Mouse (Mus musculus): ENCODE data around the gene Qtrt1. TPM values are rescaled to one million over a fixed set of nuclear protein-coding genes. Genes with fewer than 3 reads are reported as not detected.
"Not testable (repeated sequence)": the region's sequence is repeated elsewhere in the genome, so short reads cannot be mapped to it uniquely, and the experiment has no call there.

The Qtrt1 gene
- polyA plus RNA-seq, 1 experiment from 2014 or later = 24.3 TPM

DNA sequence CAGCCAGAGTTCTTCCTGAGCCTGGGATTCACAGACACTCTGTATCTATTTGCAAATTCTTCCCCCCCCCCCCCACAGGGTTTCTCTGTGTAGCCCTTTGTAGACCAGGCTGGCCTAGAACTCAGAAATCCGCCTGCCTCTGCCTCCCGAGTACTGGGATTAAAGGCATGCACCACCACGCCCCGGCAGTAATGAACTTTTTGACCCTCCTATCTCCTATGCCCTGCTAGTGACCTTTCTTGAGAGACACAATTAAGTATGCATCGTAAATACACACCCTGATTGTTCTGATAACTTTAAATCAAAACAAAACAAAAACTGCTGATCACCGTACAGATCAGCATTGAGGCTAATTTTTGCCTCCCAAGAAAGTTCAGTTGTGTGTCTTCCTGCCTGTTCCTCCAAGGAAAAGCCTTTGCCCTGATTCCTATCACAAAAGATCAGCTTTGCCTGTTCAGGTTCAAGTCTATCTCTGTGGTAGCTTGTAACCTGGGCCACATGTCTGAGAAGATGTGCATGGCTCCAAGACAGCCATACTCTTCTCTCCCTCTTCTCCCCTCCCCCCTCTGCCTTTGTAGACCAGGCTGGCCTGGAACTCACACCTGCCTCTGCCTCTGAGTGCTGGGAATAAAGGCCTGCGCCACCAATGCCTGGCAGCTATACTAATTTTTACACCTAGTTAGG is 44.8 kb downstream of the Qtrt1 start:
- Histone ChIP-seq H3K4me3 (ENCODE audit: control insufficient read depth in 1 of 2, insufficient read depth in 1 of 2, low read depth in 1 of 2, low read length in 2 of 2) (no peak overlapping the region), H3K4me1 (ENCODE audit: control insufficient read depth in 2 of 2, insufficient read depth in 2 of 2, low read length in 2 of 2) (peaks cover 13 to 30% of the 10 kb centered on the region in 2 experiments), H3K9me3 (ENCODE audit: control insufficient read depth, low read length) (no peaks in the 10 kb centered on the region), H3K4me2 (ENCODE audit: low read length) (no peak overlapping the region), H3K27me3 (ENCODE audit: control insufficient read depth, insufficient read depth, low read length) (no peaks in the 10 kb centered on the region), H3K27ac (replicated peaks in 1 of 2; ENCODE audit: control insufficient read depth in 1 of 2, insufficient read depth in 1 of 2, low read depth in 2 of 2, low read length in 2 of 2) (no peak overlapping the region), H3K9ac (ENCODE audit: low read length) (no peak overlapping the region), H3K36me3 (ENCODE audit: control insufficient read depth, insufficient read depth, low read length) (peaks cover 9% of the 10 kb centered on the region; the same call in 1 of the 2 replicates)
- 88% methylated on average over 7 of the region's 7 CpGs for WGBS
- ATAC-seq (ENCODE audit: insufficient number of reproducible peaks, insufficient read depth, low FRiP score, low read depth) = no peak

DNA sequence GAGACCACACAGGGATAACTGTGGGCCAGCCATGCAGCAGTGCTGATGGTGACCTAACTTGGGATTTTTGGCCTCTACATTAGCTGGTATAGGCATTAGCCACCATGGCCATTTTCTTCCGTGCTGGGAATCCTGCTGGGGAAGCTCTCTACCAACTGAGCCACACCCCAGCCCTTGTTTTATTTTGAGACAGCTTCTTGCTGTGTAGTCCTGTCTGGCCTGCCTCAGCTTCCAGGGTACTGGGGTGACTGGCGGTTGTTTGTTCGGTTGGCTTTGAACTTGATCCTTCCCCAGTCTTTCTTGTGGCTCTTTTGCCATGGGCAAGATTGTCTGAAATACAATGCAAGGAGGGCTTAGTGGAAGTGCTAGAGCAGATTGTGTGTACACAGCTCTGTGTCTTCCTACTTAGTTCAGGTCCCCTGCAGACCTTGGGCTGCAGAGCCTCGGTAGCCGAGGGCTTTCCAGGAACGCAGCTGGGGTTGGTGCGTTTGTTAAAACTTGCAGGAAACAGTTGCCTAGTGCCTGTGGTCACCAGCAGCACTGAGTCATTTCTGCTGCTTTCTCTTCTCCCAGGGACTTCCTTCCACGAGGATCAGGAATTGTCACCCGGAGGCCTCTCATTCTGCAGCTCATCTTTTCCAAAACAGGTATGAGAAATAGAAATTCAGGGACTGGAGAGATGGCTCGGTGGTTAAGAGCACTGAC is 45.4 kb downstream of the Qtrt1 start:
- Histone ChIP-seq H3K27me3 (ENCODE audit: control insufficient read depth, insufficient read depth, low read length) (no peaks in the 10 kb centered on the region), H3K4me1 (ENCODE audit: control insufficient read depth in 2 of 2, insufficient read depth in 2 of 2, low read length in 2 of 2) (peaks cover 9 to 27% of the 10 kb centered on the region in 2 experiments), H3K36me3 (ENCODE audit: control insufficient read depth, insufficient read depth, low read length) (peaks cover 11% of the 10 kb centered on the region; the same call in 1 of the 2 replicates), H3K4me3 (ENCODE audit: control insufficient read depth in 1 of 2, insufficient read depth in 1 of 2, low read depth in 1 of 2, low read length in 2 of 2) (no peak overlapping the region), H3K9ac (ENCODE audit: low read length) (no peak overlapping the region), H3K9me3 (ENCODE audit: control insufficient read depth, low read length) (no peaks in the 10 kb centered on the region), H3K27ac (replicated peaks in 1 of 2; ENCODE audit: control insufficient read depth in 1 of 2, insufficient read depth in 1 of 2, low read depth in 2 of 2, low read length in 2 of 2) (no peak overlapping the region), H3K4me2 (ENCODE audit: low read length) (no peak overlapping the region)
- ATAC-seq (ENCODE audit: insufficient number of reproducible peaks, insufficient read depth, low FRiP score, low read depth) = no peak
- 84% methylated on average over 10 of the region's 10 CpGs for WGBS

DNA sequence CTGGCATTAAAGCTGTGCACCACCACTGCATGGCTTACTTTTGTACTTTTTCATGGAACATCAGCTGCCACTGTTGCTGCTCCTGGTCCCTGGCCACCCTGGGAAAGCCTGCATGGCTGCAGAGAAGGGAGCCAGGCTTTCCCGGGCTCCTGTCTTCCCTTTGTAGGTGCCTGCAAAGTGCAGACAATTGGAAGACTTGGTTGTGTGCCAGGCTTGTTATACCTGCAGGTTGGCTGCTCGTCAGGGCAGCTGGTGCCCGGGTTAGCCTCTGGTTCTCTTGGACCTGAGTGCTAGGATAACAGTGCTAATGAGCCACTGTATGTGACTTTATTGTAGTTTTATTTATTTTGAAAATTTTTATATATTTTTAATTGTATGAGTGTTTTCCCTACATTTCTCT is 47.2 kb downstream of the Qtrt1 start:
- no peaks in the 10 kb centered on the region for H3K9me3 ChIP-seq (ENCODE audit: control insufficient read depth, low read length)
- no peak overlapping the region for H3K4me2 ChIP-seq (ENCODE audit: low read length)
- no peak overlapping the region for H3K4me3 ChIP-seq (ENCODE audit: control insufficient read depth in 1 of 2, insufficient read depth in 1 of 2, low read depth in 1 of 2, low read length in 2 of 2)
- no peak overlapping the region for H3K9ac ChIP-seq (ENCODE audit: low read length)
- 74% methylated on average over 3 of the region's 3 CpGs for WGBS
- H3K27ac ChIP-seq (replicated peaks in 1 of 2; ENCODE audit: control insufficient read depth in 1 of 2, insufficient read depth in 1 of 2, low read depth in 2 of 2, low read length in 2 of 2) = no peak overlapping the region
- H3K4me1 ChIP-seq (ENCODE audit: control insufficient read depth in 2 of 2, insufficient read depth in 2 of 2, low read length in 2 of 2) = peaks cover 20 to 32% of the 10 kb centered on the region in 2 experiments
- H3K27me3 ChIP-seq (ENCODE audit: control insufficient read depth, insufficient read depth, low read length) = no peaks in the 10 kb centered on the region
- no peak for ATAC-seq (ENCODE audit: insufficient number of reproducible peaks, insufficient read depth, low FRiP score, low read depth)
- H3K36me3 ChIP-seq (ENCODE audit: control insufficient read depth, insufficient read depth, low read length) = peaks cover 11% of the 10 kb centered on the region; the same call in 1 of the 2 replicates

DNA sequence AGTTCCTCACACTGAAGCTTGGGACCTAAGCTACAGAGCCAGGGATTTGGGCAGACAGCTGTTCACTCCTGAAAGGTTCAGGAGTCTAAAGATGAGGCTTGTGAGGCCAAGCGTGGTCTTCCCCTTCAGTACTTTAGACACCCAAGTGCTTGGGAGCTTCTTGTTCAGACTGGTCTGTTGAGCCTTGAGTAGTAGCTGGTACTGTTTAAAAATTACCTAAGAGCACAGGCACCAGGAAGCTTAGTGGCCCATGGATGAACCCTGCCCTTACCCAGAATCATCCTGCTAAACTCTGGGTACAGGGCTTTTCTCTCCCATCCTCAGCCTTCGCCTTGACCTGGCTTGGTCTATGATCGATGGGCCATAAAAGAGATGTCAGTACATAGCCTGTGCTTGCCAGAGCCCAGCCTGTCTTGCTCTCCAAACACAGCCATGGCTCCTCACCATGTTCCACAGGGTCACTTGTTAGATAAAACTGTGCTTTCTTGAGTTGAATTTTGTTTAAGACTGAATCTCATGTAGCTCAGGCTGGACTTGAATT is 48.8 kb downstream of the Qtrt1 start:
- ATAC-seq (ENCODE audit: insufficient number of reproducible peaks, insufficient read depth, low FRiP score, low read depth) = no peak
- WGBS = 93% methylated on average over 3 of the region's 3 CpGs
- H3K36me3 ChIP-seq (ENCODE audit: control insufficient read depth, insufficient read depth, low read length) = peaks cover 15% of the 10 kb centered on the region
- no peak overlapping the region for H3K27ac ChIP-seq (replicated peaks in 1 of 2; ENCODE audit: control insufficient read depth in 1 of 2, insufficient read depth in 1 of 2, low read depth in 2 of 2, low read length in 2 of 2)
- H3K4me2 ChIP-seq (ENCODE audit: low read length) = no peak overlapping the region
- peaks cover 19 to 32% of the 10 kb centered on the region in 2 experiments for H3K4me1 ChIP-seq (ENCODE audit: control insufficient read depth in 2 of 2, insufficient read depth in 2 of 2, low read length in 2 of 2)
- no peak overlapping the region for H3K4me3 ChIP-seq (ENCODE audit: control insufficient read depth in 1 of 2, insufficient read depth in 1 of 2, low read depth in 1 of 2, low read length in 2 of 2)
- H3K9ac ChIP-seq (ENCODE audit: low read length) = no peak overlapping the region
- H3K9me3 ChIP-seq (ENCODE audit: control insufficient read depth, low read length) = no peaks in the 10 kb centered on the region
- H3K27me3 ChIP-seq (ENCODE audit: control insufficient read depth, insufficient read depth, low read length) = no peaks in the 10 kb centered on the region

DNA sequence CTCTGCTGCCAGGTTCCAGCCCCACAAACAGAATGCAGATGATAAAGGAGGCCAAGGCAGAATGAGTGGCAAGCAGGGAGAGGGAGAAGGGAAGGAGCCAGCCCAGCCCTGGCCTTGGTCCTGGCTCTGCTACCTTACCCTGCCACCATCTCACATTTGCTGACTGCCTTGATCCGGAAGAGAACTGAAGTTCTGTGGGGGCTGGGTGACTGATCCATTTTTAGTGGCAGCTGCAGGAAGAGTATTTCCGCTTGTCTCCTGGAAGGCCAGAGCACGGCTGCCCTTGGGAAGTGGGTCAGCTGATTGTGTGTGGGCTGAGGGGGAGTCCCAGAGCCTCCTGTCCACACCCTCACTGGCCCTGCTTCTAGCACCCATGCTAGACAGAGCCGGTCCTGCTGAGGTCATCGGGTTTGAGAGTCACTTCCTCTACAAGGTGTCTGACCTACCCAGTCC is 51.5 kb downstream of the Qtrt1 start:
- Histone ChIP-seq H3K27me3 (ENCODE audit: control insufficient read depth, insufficient read depth, low read length) (no peaks in the 10 kb centered on the region), H3K4me3 (ENCODE audit: control insufficient read depth in 1 of 2, insufficient read depth in 1 of 2, low read depth in 1 of 2, low read length in 2 of 2) (no peak overlapping the region), H3K9ac (ENCODE audit: low read length) (peak overlapping the region; percentile 31), H3K27ac (replicated peaks in 1 of 2; ENCODE audit: control insufficient read depth in 1 of 2, insufficient read depth in 1 of 2, low read depth in 2 of 2, low read length in 2 of 2) (peak overlapping the region; percentile 84 to 89), H3K36me3 (ENCODE audit: control insufficient read depth, insufficient read depth, low read length) (peaks cover 39% of the 10 kb centered on the region), H3K9me3 (ENCODE audit: control insufficient read depth, low read length) (no peaks in the 10 kb centered on the region), H3K4me1 (ENCODE audit: control insufficient read depth in 2 of 2, insufficient read depth in 2 of 2, low read length in 2 of 2) (peaks cover 19 to 30% of the 10 kb centered on the region in 2 experiments), H3K4me2 (ENCODE audit: low read length) (peak overlapping the region; percentile 27)
- 7% methylated on average over 5 of the region's 5 CpGs for WGBS
- ATAC-seq (ENCODE audit: insufficient number of reproducible peaks, insufficient read depth, low FRiP score, low read depth) = peak; percentile 66

DNA sequence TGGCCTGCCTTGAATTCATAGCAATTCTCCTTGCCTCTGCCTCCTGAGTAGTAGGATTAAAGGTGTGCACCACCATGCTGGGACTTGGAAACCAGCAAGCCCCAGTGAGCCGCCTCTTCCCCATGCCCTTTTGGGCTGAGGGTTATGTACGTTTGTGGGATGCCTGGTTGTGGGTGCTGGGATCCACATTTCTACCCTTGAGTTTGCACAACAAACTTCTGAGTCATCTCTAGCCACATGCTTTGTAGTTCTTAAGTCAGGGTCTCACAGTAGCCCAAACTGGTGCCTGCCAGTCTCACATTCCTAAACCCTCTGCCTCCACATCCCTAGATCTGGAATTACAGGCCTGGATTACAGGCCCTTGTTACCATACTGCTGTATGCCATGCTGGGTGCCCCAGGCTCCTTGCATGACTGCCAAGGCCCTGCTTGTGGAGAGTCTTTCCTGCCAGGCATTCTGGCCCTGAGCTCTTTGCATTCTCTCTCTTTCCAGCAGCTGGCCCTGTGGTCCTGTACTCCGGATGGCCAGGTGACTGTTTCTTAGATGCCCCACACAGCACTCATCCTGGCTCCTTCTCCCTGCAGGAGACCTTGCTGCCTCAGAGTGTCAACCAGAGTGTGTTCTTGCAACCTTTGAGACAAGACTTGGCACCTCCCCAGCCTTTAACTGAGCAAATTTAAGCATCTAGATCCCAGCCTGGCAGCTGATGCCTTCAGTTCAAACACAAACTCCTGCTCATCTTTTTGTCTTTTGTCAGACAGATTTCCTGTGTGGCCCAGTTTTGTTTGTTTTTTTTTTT is 52.3 kb downstream of the Qtrt1 start:
- Histone ChIP-seq H3K4me3 (ENCODE audit: control insufficient read depth in 1 of 2, insufficient read depth in 1 of 2, low read depth in 1 of 2, low read length in 2 of 2) (no peak overlapping the region), H3K27me3 (ENCODE audit: control insufficient read depth, insufficient read depth, low read length) (no peaks in the 10 kb centered on the region), H3K4me1 (ENCODE audit: control insufficient read depth in 2 of 2, insufficient read depth in 2 of 2, low read length in 2 of 2) (peaks cover 19 to 26% of the 10 kb centered on the region in 2 experiments), H3K9me3 (ENCODE audit: control insufficient read depth, low read length) (no peaks in the 10 kb centered on the region), H3K9ac (ENCODE audit: low read length) (peak overlapping the region; percentile 27), H3K36me3 (ENCODE audit: control insufficient read depth, insufficient read depth, low read length) (peaks cover 47% of the 10 kb centered on the region), H3K4me2 (ENCODE audit: low read length) (peak overlapping the region; percentile 27), H3K27ac (replicated peaks in 1 of 2; ENCODE audit: control insufficient read depth in 1 of 2, insufficient read depth in 1 of 2, low read depth in 2 of 2, low read length in 2 of 2) (peak overlapping the region; percentile 84 to 89)
- no peak for ATAC-seq (ENCODE audit: insufficient number of reproducible peaks, insufficient read depth, low FRiP score, low read depth)
- 60% methylated on average over 3 of the region's 3 CpGs for WGBS

DNA sequence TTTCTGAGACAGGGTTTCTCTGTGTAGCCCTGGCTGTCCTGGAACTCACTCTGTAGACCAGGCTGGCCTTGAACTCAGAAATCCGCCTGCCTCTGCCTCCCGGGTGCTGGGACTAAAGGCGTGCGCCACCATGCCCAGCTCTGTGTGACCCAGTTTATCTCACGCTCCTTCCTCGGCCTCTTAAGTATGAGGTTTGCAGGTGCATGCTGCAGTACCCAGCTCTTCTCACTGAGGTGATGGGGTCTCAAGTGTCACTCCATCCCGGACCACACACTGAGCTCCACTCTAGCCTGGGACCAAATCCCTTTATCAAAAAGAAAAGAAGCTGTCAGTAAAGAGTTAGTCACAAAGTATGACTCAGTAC is 52.9 kb downstream of the Qtrt1 start:
- H3K27ac ChIP-seq (replicated peaks in 1 of 2; ENCODE audit: control insufficient read depth in 1 of 2, insufficient read depth in 1 of 2, low read depth in 2 of 2, low read length in 2 of 2); H3K4me2 ChIP-seq (ENCODE audit: low read length); H3K4me3 ChIP-seq (ENCODE audit: control insufficient read depth in 1 of 2, insufficient read depth in 1 of 2, low read depth in 1 of 2, low read length in 2 of 2); H3K9me3 ChIP-seq (ENCODE audit: control insufficient read depth, low read length); ATAC-seq (ENCODE audit: insufficient number of reproducible peaks, insufficient read depth, low FRiP score, low read depth); H3K27me3 ChIP-seq (ENCODE audit: control insufficient read depth, insufficient read depth, low read length); H3K9ac ChIP-seq (ENCODE audit: low read length): not testable (repeated sequence)
- peaks cover 53% of the 10 kb centered on the region for H3K36me3 ChIP-seq (ENCODE audit: control insufficient read depth, insufficient read depth, low read length)
- peaks cover 19 to 26% of the 10 kb centered on the region in 2 experiments for H3K4me1 ChIP-seq (ENCODE audit: control insufficient read depth in 2 of 2, insufficient read depth in 2 of 2, low read length in 2 of 2)
- 82% methylated on average over 7 of the region's 7 CpGs for WGBS
